Mouse (Mus musculus): ENCODE results near the gene Clmp. TPM values are rescaled to one million over a fixed set of nuclear protein-coding genes. Genes with fewer than 3 reads are reported as not detected.

Clmp gene
- 0.24 TPM for total RNA-seq (2023)

DNA sequence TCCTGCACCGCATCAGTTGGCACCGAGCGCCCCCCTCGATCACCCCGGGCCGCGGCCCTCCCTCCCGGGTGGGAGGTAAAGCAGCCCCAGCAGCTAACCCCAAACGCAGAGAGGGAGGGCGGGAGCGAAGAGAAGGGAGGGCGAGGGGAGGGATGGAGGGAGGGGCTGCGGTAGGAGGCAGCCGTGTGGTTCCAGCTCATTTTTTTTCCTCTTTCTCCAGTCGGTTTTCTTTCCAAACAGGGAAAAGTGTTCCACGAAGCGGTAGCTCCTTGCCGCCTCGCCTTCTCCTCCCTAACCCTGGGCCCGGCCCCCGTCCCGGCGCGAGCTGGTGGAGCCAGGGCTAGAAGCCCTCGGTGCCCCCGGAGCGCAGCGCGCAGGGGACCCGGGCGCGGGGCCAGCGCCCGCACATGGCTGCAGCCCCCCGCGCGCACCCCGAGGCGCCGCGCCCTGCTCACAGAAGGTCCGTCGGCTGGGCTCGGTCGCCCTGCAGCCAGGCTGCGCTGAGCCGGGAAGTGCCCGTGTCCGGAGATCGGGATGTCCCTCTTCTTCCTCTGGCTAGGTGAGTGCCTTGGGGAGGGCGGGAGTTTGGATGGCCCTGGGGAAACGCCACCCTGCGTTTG, at the start of gene Clmp:
TSS of gene Clmp (plus strand) at position 162 of the 620 bp plus-strand sequence.

DNA sequence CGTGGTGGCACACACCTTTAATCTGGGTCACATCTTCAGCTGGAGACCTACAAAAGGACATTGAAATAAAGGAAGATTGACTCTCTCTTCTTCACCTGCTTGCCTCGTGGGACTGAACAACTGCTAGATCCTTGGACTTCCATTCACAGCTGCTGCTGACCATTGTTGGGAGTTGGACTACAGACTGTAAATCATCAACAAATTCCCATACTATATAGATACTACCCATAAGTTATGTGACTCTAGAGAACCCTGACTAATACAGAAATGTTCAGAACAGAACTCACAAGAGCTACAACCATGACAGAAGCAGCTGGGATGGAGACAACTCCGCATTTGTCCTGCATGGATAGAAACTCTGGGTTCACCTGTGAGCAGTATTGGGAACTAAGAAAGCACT, 15.4 kb upstream of the Clmp start, which contains the start of gene Gm21915:
TSS of gene Gm21915 (plus strand) at position 301 of the 400 bp plus-strand sequence.

GRCm38 (mm10) chr9:40800675-40801612, 115.2 kb downstream of the Clmp start, which contains the start of gene Hspa8:
Gene Hspa8 (plus strand): TSS chr9:40800984.

Other genes with a start within 250 kb of the Clmp start
- gene Gramd1b, start 154.6 kb upstream of the Clmp start, total RNA-seq (2023): 48.3 TPM
- not detected for gene Gm21915, start 15.3 kb upstream of the Clmp start, total RNA-seq (2023)
- 1,746 TPM for gene Hspa8, start 115.0 kb downstream of the Clmp start, total RNA-seq (2023)
- gene Bsx, start 188.2 kb downstream of the Clmp start, total RNA-seq (2023): not detected